Mouse (Mus musculus) spleen, adult 2 months (tissue): ENCODE results near the gene Rnf207. TPM values are rescaled to one million over a fixed set of nuclear protein-coding genes. Genes with fewer than 3 reads are reported as not detected.

ENCODE experiments used
- DNase-seq, 2 experiments: peaks; one replicate each; pipeline versions ENCODE4 v3.0.0 to v3.0.0-alpha.2; 2012 to 2021; ENCODE audit warnings: low spot score in 2 of 2, low read depth in 1 of 2
- H3K27ac ChIP-seq: fragments of 200-500 bp; 2 replicates; pipeline ENCODE4 v1.5.1; 2012; ENCODE audit warnings: low read length, inconsistent platforms; ENCODE audit not compliant: insufficient read depth
- H3K27me3 ChIP-seq: fragments of 200-500 bp; 2 replicates; pipeline ENCODE4 v1.6.1; 2012; ENCODE audit warnings: mild to moderate bottlenecking, moderate library complexity, low read length, inconsistent platforms; ENCODE audit not compliant: control insufficient read depth, insufficient read depth
- H3K36me3 ChIP-seq: fragments of 200-500 bp; 2 replicates; pipeline ENCODE4 v1.6.1; 2012; ENCODE audit warnings: mild to moderate bottlenecking, low read length, inconsistent platforms; ENCODE audit not compliant: control insufficient read depth, insufficient read depth
- H3K4me1 ChIP-seq: fragments of 200-500 bp; 2 replicates; pipeline ENCODE4 v1.6.1; 2011; ENCODE audit warnings: inconsistent platforms; ENCODE audit not compliant: control insufficient read depth, insufficient read depth, insufficient read length
- H3K4me3 ChIP-seq: fragments of 200-500 bp; 2 replicates; pipeline ENCODE4 v1.5.1; 2011; ENCODE audit warnings: mild to moderate bottlenecking, inconsistent platforms; ENCODE audit not compliant: insufficient read depth, insufficient read length; ENCODE audit errors: extremely low read depth
- CTCF ChIP-seq: fragments of 200-500 bp; IDR thresholded peaks from 2 replicates; pipeline ENCODE4 v1.5.1; 2011; ENCODE audit warnings: mild to moderate bottlenecking, inconsistent platforms; ENCODE audit not compliant: insufficient read depth, insufficient read length, insufficient replicate concordance; ENCODE audit errors: extremely low read depth
- POLR2A ChIP-seq: fragments of 200-500 bp; IDR thresholded peaks from 2 replicates; pipeline ENCODE4 v1.6.1; 2011; ENCODE audit warnings: low read depth, low read length, inconsistent platforms
- WGBS: fragments of 180-500 bp; shearing (Covaris S2); methylation state at CpG from one replicate; pipeline ENCODE4 v1.1.7; 2018; 5-methylcytosine and 5-hydroxymethylcytosine counted together
- polyA plus RNA-seq: library from polyadenylated mRNA; depleted of rRNA; stranded (reverse); fragments of >200 nt; gene quantifications from 2 replicates; pipeline ENCODE4 v1.2.3, GENCODE M21; 2012

The Rnf207 gene
- polyA plus RNA-seq, 1 experiment: 0.08 TPM

- TF ChIP-seq CTCF (no peak), POLR2A (no peak)
- no peaks in the 10 kb centered on the region for H3K36me3 ChIP-seq
- no peak overlapping the region for H3K4me3 ChIP-seq
- no peak overlapping the region for H3K27ac ChIP-seq
- H3K27me3 ChIP-seq: no peaks in the 10 kb centered on the region
- 87% methylated on average over 10 of the region's 10 CpGs for WGBS
- DNase-seq: no peak
- no peaks in the 10 kb centered on the region for H3K4me1 ChIP-seq
These were observed 52.4 kb downstream of the Rnf207 start for GRCm38 (mm10) chr4:152266236-152266895.

GRCm38 (mm10) chr4:152265791-152266190, 53.0 kb downstream of the Rnf207 start:
- TF ChIP-seq POLR2A: no peak
- TF ChIP-seq CTCF: no peak
- 87% methylated on average over 5 of the region's 5 CpGs for WGBS
- H3K4me3 ChIP-seq: no peak overlapping the region
- H3K27ac ChIP-seq: no peak overlapping the region
- H3K27me3 ChIP-seq: no peaks in the 10 kb centered on the region
- DNase-seq: no peak
- H3K4me1 ChIP-seq: no peaks in the 10 kb centered on the region
- no peaks in the 10 kb centered on the region for H3K36me3 ChIP-seq

- H3K36me3 ChIP-seq: no peaks in the 10 kb centered on the region
- 91% methylated on average over 9 of the region's 9 CpGs for WGBS
- no peak overlapping the region for H3K27ac ChIP-seq
- H3K4me1 ChIP-seq: no peaks in the 10 kb centered on the region
- no peaks in the 10 kb centered on the region for H3K27me3 ChIP-seq
- DNase-seq: no peak
- H3K4me3 ChIP-seq: no peak overlapping the region
- TF ChIP-seq POLR2A: no peak
- no peak for TF ChIP-seq CTCF
These were observed 53.8 kb downstream of the Rnf207 start for GRCm38 (mm10) chr4:152264867-152265568.

- H3K36me3 ChIP-seq: no peaks in the 10 kb centered on the region
- no peaks in the 10 kb centered on the region for H3K27me3 ChIP-seq
- 81% methylated on average over 4 of the region's 4 CpGs for WGBS
- H3K4me1 ChIP-seq: no peaks in the 10 kb centered on the region
- no peak for DNase-seq
- H3K4me3 ChIP-seq: no peak overlapping the region
- H3K27ac ChIP-seq: no peak overlapping the region
- no peak for TF ChIP-seq CTCF
- TF ChIP-seq POLR2A: no peak
These were observed 54.6 kb downstream of the Rnf207 start for GRCm38 (mm10) chr4:152264177-152264530.

GRCm38 (mm10) chr4:152263512-152264176, 55.1 kb downstream of the Rnf207 start:
- no peaks in the 10 kb centered on the region for H3K27me3 ChIP-seq
- H3K4me1 ChIP-seq: no peaks in the 10 kb centered on the region
- no peak overlapping the region for H3K27ac ChIP-seq
- 86% methylated on average over 10 of the region's 10 CpGs for WGBS
- H3K36me3 ChIP-seq: no peaks in the 10 kb centered on the region
- TF ChIP-seq CTCF: no peak
- TF ChIP-seq POLR2A: no peak
- DNase-seq: no peak
- H3K4me3 ChIP-seq: no peak overlapping the region

- no peak for TF ChIP-seq CTCF
- no peak for TF ChIP-seq POLR2A
- DNase-seq: no peak
- no peak overlapping the region for H3K27ac ChIP-seq
- H3K4me3 ChIP-seq: no peak overlapping the region
- no peaks in the 10 kb centered on the region for H3K4me1 ChIP-seq
- WGBS: 85% methylated on average over 9 of the region's 9 CpGs
- no peaks in the 10 kb centered on the region for H3K27me3 ChIP-seq
- H3K36me3 ChIP-seq: no peaks in the 10 kb centered on the region
These were observed 55.7 kb downstream of the Rnf207 start for GRCm38 (mm10) chr4:152263089-152263488.
